Mouse (Mus musculus) cerebellum, postnatal 36 days (tissue): ENCODE measurements around the gene Ciao2b.
A peak's percentile ranks its signal among the peaks of the same experiment; 100 is the strongest.

Experiments
- DNase-seq, 2 experiments: peaks; one replicate each; pipeline ENCODE4 v3.0.0; 2021 to 2022; ENCODE audit warnings: mixed read lengths in 2 of 2

The Ciao2b gene

GRCm38 (mm10) chr8:104611613-104612012 is 30.2 kb downstream of the Ciao2b start:
- no peak for DNase-seq

GRCm38 (mm10) chr8:104610185-104610766 is 31.5 kb downstream of the Ciao2b start:
- no peak for DNase-seq

DNA sequence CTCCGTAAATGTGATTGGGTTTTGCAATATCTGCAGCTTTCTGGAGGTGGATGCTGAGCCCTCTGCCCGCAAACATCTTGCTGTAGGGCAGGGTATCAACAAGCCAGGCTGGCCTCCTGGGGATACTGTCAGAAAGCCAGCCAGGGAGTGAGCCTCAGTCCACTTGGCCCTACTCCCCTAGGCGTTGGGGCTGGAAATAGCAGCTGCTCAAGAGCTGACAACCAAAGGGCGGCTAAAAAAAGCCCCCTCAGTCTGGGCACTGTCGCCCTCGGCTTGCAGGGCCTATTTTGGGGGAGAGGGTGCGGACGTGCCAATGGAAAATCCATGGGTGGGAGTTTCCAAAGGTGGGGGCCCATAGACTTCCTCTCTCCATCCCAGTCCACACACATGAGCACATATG is 32.5 kb downstream of the Ciao2b start:
- DNase-seq: no peak

DNA sequence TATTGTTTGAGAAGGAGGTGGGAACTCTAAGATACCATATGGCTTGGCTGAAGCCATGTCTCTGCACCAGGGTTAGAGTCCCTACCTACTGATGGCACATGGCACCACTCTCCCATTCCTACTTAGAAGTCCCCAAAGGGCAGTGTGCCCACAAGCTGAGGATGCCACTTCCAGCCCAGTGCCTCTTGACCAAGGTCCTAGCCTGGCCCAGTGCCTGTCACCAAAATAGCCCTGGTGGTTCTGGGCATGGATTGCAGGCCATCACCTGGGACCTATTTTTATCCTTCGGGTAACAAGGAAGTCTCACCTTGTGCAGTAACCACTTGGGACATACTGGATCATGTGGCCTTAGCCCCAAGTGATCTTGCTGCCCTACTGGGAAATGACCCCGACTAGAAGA is 33.8 kb downstream of the Ciao2b start:
- DNase-seq: peak; percentile 64 to 72

GRCm38 (mm10) chr8:104606329-104606728 is 35.4 kb downstream of the Ciao2b start:
- no peak for DNase-seq

DNA sequence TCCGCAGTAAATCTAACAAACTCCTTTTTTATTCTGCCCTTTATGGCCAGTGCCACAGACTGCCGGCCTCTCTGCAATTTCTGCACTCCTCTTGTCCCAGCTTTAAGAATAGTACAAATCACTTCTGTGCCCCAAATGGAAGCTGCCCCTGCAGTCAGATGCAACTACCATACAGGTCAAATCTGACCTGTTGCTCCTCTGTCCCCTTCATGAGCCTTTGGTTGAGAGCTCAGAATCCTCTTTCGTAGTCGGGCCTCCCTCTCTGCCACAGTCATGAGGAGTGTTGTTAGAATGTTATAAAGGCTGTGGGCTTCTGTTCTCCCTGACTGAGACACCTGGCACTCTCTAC is 38.5 kb downstream of the Ciao2b start:
- no peak for DNase-seq

DNA sequence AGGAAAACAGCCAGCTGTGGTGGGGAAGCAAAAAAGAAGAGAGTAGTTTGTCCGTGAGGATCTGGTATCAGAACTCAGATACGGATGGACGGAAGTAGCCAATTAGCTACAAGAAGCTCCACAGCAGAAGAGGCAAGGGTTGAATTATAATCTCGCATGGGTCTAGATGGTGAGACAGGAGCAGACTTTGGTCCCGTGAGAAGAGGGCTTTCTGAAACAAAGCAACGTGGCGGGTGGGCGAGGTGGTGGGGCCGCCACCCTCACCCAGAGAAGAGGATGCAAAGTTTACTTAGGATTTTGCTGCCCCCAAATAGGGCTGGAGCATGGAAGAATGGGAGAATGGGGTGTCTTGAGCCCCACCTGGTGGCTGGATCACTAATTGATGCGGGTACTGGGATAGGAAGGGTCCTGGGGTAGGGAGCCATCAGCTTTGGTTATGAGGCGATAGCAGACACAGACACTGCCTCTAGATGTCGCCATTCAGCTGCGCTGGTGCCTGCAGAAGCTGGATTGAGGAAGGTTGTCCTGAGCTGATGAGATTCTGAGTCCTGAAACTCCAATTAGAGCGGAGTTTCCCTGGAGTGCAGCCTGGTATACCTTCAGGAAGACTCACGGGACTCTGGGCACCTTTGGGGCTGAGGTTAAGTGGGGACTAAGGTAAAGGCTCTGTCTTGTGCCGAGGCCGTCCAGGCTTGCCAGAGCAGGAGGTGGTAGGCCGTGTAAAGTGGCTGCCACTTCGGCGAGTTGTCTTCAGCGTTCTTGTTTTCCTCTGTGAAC is 39.1 kb downstream of the Ciao2b start:
- DNase-seq: peak; percentile 75 to 78

GRCm38 (mm10) chr8:104601941-104602371 is 39.8 kb downstream of the Ciao2b start:
- DNase-seq: no peak

- DNase-seq: no peak
Measured at GRCm38 (mm10) chr8:104601386-104601785, 40.4 kb downstream of the Ciao2b start.

DNA sequence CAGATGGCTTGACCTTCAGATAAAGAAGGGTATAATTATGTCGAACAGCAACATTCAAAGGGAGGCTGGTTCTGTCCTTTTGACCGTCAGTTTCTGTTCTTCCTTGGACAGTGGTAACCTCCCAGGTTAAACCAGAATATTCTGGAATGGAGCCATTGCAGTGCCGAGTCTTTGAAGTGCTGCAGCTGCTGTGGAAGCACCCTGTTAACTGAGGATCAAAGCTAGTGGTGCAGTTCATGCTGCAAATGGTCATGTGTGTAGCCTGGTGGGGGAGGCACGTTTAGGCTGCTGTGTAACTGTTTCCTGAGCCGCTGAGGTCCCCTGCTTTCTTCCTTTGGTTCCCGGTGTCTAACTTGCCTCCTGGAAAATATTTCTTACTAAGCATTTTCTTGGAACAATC is 43.3 kb downstream of the Ciao2b start:
- DNase-seq: no peak

DNA sequence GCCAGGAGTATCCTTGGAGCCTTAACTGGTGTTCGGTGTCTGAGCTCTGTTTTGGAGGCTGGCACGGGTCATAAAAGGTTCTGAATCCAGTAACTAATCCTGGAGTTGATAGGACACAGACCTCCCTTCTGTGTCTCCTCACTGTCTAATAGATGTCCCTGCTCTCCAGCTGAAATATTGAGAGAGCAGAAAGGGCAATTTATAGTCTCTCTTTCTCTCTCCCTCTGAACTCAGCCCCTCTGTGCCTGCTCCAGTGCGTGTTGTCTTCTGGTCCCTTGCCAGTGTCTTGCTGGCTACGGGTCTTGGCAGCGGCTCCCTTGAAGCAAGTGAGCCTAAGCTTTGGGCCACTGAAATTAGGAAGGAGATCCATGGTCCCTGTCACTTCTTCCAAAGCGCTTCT is 44.1 kb downstream of the Ciao2b start:
- no peak for DNase-seq

DNA sequence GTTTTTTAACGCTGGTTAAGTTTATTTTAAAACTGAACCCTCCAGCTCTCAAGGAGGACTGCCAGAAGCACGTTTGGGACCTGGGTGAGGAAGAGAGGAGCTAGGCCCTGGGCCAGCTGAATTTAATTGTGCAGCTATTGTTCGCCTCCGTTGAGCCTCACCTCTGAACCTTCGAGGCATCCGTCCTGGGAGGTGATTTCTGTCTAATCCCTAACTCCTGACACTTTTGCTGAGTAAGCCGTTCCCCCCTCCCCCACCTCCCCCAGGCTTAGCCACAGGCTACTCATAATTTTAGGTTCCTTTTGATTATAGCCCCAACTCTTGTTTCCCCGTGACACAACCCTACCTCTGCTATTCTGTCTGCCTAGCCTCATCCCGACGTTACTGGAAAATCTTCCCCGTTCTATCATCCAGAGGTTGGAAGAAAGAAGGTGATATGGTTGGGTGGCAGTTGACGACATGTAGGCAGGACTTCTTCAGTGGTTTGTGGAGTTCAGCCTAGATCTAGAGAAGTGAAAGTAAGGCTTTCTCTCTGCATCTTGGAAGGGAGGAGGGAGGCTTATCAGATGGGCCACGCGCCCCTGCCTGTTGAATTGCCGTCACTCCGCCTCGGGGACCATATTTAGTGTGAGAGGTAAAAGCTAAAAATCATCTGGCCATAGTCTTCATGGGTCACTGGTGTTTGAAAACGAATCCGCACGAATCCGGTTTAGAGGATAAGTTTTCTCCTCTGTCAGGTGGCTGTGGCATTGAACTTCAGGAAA is 45.8 kb downstream of the Ciao2b start:
- DNase-seq: no peak

- DNase-seq: no peak
Measured at GRCm38 (mm10) chr8:104594611-104595362, 47.0 kb downstream of the Ciao2b start.

GRCm38 (mm10) chr8:104593536-104594325 is 48.0 kb downstream of the Ciao2b start:
- DNase-seq: no peak

DNA sequence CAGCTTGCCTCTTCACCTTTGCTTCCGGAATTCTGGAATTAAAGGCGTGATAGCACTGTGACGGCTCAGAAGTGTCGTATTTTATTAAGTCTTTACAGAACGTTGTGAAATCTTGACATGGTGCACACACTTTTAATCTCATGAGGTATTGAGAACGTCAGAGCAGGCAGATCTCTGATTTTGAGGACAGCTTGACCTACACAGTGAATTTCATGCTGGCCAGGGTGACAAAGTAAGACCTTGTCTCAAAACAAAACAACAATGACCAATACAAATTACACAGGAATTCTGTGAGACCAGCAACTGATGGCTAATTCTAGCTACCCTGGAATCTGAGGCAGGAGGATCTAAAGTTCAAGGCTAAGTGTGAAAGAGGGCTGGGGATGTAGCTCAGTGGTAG is 49.2 kb downstream of the Ciao2b start:
- DNase-seq: no peak

DNA sequence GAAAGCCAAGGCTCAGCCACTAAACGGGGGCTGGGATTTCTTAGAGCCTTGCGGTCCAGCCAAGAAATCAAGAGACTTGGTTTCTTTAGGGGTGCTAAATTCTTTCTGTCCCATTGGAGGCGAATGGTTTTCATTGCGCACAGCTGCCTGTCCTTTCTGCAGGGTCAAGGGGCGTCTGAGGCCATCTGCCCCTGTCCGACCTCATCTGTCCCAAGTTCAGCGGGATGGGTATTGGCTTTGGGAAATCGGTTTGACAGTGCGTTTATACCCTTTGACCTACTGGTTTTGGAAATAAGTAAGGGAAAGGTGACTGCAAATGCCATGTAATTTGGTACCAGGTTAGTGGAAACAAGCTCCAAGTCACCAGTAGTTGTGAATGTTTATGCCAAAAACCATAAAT is 49.9 kb downstream of the Ciao2b start:
- no peak for DNase-seq

DNA sequence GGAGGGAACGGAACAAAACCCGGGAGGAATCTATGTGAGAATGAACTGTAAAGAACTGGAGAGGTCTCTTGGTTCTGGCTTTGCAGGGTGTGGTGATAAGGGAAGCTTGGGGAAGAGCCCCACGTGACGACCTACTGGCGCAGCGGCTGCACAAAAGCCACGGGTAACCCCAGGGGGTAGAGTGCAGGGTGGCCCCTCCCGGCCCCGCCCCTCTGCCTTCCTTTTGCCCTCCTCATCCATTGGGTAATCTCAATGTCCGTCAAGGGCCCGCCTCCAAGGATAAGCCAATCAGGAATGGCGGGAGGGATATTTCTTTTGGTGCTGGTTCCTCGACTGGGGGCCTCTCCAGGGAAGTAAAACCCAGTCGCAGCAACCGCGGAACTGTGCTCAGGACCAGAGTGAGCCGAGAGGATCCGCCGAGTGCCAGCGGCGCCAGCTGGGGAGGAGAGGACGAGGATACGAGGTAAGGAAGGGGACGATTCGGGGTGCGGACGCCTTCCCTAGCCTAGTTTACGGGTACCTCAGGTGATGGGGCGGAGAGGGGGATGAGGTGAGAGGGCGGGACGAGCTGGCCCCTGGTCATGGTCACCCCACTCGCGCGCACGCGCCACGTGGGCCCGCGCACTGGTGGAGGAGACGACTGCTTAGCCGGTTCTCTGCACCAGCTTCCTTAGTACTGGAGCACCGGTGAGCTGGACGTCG is 50.5 kb downstream of the Ciao2b start, which contains the start of gene Pdp2:
TSS of gene Pdp2 (plus strand) at position 319 of the 702 bp plus-strand sequence.
- DNase-seq: peak; percentile 90 to 93

DNA sequence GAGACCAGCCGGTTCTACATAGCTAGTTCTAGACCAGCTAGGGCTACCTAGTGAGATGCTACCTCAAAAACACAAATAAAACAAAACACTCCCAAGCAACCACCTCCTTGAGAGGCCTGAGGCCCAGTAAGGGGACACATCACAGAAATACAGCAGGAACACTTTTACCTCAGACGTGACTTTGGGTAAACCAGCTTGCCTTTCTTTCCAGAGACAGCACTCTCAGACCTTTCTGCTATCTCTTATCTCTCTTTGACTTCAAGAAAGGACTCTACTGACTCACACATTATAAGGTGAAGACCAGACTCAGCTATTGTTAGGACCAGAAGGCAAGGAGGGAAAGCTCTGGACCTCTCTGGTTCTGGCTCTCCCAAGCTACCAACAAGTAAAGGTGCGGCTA is 51.5 kb downstream of the Ciao2b start:
- DNase-seq: no peak
